Comparison of ENCODE assay signal across 27 mouse cellular contexts in genomic region chr7:134787110-134787509, GRCm38 (mm10).
"Had no signal": no experiment of that assay in that cellular context is flagged by ENCODE, and none has a peak within 500 bp of the region (broad histone marks: within the 10 kb centered on the region; RNA-seq: fewer than 3 reads in every experiment).

No protein-coding gene starts in this region.

- H3K4me2 ChIP-seq: embryonic facial prominence, embryonic 12.5 days; embryonic facial prominence, embryonic 13.5 days; embryonic facial prominence, embryonic 15.5 days; forebrain, embryonic 12.5 days; forebrain, embryonic 13.5 days; forebrain, embryonic 15.5 days had no signal

- H3K27me3 ChIP-seq: embryonic facial prominence, embryonic 12.5 days; embryonic facial prominence, embryonic 13.5 days; embryonic facial prominence, embryonic 15.5 days; forebrain, embryonic 12.5 days; forebrain, embryonic 13.5 days; forebrain, embryonic 15.5 days had no signal

- H3K4me1 ChIP-seq: embryonic facial prominence, embryonic 10.5 days; embryonic facial prominence, embryonic 12.5 days; embryonic facial prominence, embryonic 13.5 days; embryonic facial prominence, embryonic 15.5 days; forebrain, embryonic 10.5 days; forebrain, embryonic 13.5 days; forebrain, embryonic 15.5 days had no signal

- ATAC-seq: forebrain, embryonic 13.5 days; forebrain, embryonic 14.5 days; forebrain, embryonic 15.5 days; forebrain, embryonic 16.5 days; forebrain, postnatal 0 days had no signal

- DNase-seq: cerebellum, adult 2 months; cerebellum, adult 8-10 months; cerebellum, adult 9-10 months; cerebellum, adult 9-11 months; cerebellum, postnatal 10 days; cerebellum, postnatal 14 days; cerebellum, postnatal 25 days; cerebellum, postnatal 36 days; forebrain, postnatal 0 days; gastrocnemius, adult 2 months; gastrocnemius, postnatal 10 days; gastrocnemius, postnatal 14 days; gastrocnemius, postnatal 25 days; gastrocnemius, postnatal 36 days; heart, adult 18-20 months; heart, adult 2 months had no signal

- H3K9me3 ChIP-seq: embryonic facial prominence, embryonic 10.5 days; embryonic facial prominence, embryonic 12.5 days; embryonic facial prominence, embryonic 13.5 days; embryonic facial prominence, embryonic 15.5 days; forebrain, embryonic 10.5 days; forebrain, embryonic 12.5 days; forebrain, embryonic 13.5 days; forebrain, embryonic 15.5 days had no signal

- H3K36me3 ChIP-seq: forebrain, embryonic 15.5 days had no signal

- H3K4me3 ChIP-seq: embryonic facial prominence, embryonic 10.5 days; embryonic facial prominence, embryonic 12.5 days; embryonic facial prominence, embryonic 13.5 days; embryonic facial prominence, embryonic 15.5 days; erythroblast, embryonic 14.5 days; forebrain, embryonic 10.5 days; forebrain, embryonic 12.5 days; forebrain, embryonic 13.5 days; forebrain, embryonic 15.5 days; gastrocnemius, adult 2 months; heart, adult 2 months had no signal

- H3K9ac ChIP-seq: embryonic facial prominence, embryonic 12.5 days; embryonic facial prominence, embryonic 13.5 days; embryonic facial prominence, embryonic 15.5 days; forebrain, embryonic 12.5 days; forebrain, embryonic 13.5 days; forebrain, embryonic 15.5 days; forebrain, postnatal 0 days had no signal

- H3K27ac ChIP-seq: embryonic facial prominence, embryonic 10.5 days; embryonic facial prominence, embryonic 12.5 days; embryonic facial prominence, embryonic 13.5 days; embryonic facial prominence, embryonic 15.5 days; forebrain, embryonic 10.5 days; forebrain, embryonic 12.5 days; forebrain, embryonic 13.5 days; forebrain, embryonic 15.5 days; gastrocnemius, adult 2 months; heart, adult 2 months had no signal
